Mouse (Mus musculus) layer of hippocampus, adult 9-10 months (tissue): ENCODE data around the gene Sgpp2.

ENCODE experiments used
- DNase-seq: peaks from one replicate; pipeline ENCODE4 v3.0.0; 2022; ENCODE audit warnings: low spot score

The Sgpp2 gene

GRCm38 (mm10) chr1:78399755-78400154 lies 89.6 kb downstream of the Sgpp2 start:
- DNase-seq = no peak

- no peak for DNase-seq
These were observed 91.3 kb downstream of the Sgpp2 start for GRCm38 (mm10) chr1:78401413-78401812.

- DNase-seq = no peak
These were observed 99.3 kb downstream of the Sgpp2 start for GRCm38 (mm10) chr1:78409396-78409795.

GRCm38 (mm10) chr1:78412668-78413067 lies 102.5 kb downstream of the Sgpp2 start:
- no peak for DNase-seq

- DNase-seq = no peak
These were observed 104.3 kb downstream of the Sgpp2 start for GRCm38 (mm10) chr1:78414421-78414820.

- no peak for DNase-seq
These were observed 107.2 kb downstream of the Sgpp2 start for GRCm38 (mm10) chr1:78417154-78417911.

GRCm38 (mm10) chr1:78419593-78419992 lies 109.4 kb downstream of the Sgpp2 start:
- peak; percentile 27 for DNase-seq

GRCm38 (mm10) chr1:78420271-78420670 lies 110.1 kb downstream of the Sgpp2 start:
- DNase-seq = no peak

- DNase-seq = no peak
These were observed 111.6 kb downstream of the Sgpp2 start for GRCm38 (mm10) chr1:78421749-78422148.

- DNase-seq = no peak
These were observed 112.4 kb downstream of the Sgpp2 start for GRCm38 (mm10) chr1:78422576-78422975.

- DNase-seq = no peak
These were observed 114.7 kb downstream of the Sgpp2 start for GRCm38 (mm10) chr1:78424848-78425247.

GRCm38 (mm10) chr1:78425309-78425708 lies 115.2 kb downstream of the Sgpp2 start:
- no peak for DNase-seq

- DNase-seq = peak; percentile 8
These were observed 115.9 kb downstream of the Sgpp2 start for GRCm38 (mm10) chr1:78425793-78426700.

GRCm38 (mm10) chr1:78426841-78427240 lies 116.7 kb downstream of the Sgpp2 start:
- no peak for DNase-seq

- no peak for DNase-seq
These were observed 118.7 kb downstream of the Sgpp2 start for GRCm38 (mm10) chr1:78428851-78429250.

- DNase-seq = no peak
These were observed 123.3 kb downstream of the Sgpp2 start for GRCm38 (mm10) chr1:78433472-78433871.

- no peak for DNase-seq
These were observed 125.8 kb downstream of the Sgpp2 start for GRCm38 (mm10) chr1:78435967-78436366.

GRCm38 (mm10) chr1:78436445-78436844 lies 126.3 kb downstream of the Sgpp2 start:
- DNase-seq = no peak

- no peak for DNase-seq
These were observed 127.0 kb downstream of the Sgpp2 start for GRCm38 (mm10) chr1:78437150-78437549.

GRCm38 (mm10) chr1:78440716-78441115 lies 130.6 kb downstream of the Sgpp2 start:
- no peak for DNase-seq

GRCm38 (mm10) chr1:78443056-78443455 lies 132.9 kb downstream of the Sgpp2 start:
- DNase-seq = no peak

- DNase-seq = no peak
These were observed 136.1 kb downstream of the Sgpp2 start for GRCm38 (mm10) chr1:78446232-78446631.

GRCm38 (mm10) chr1:78446742-78447141 lies 136.6 kb downstream of the Sgpp2 start:
- DNase-seq = no peak
